Mouse (Mus musculus): Measurements from ENCODE around the gene Tgm2. TPM values are rescaled to one million over a fixed set of nuclear protein-coding genes. Genes with fewer than 3 reads are reported as not detected.

The Tgm2 gene
- polyA plus RNA-seq, 1 experiment: 5.6 TPM

DNA sequence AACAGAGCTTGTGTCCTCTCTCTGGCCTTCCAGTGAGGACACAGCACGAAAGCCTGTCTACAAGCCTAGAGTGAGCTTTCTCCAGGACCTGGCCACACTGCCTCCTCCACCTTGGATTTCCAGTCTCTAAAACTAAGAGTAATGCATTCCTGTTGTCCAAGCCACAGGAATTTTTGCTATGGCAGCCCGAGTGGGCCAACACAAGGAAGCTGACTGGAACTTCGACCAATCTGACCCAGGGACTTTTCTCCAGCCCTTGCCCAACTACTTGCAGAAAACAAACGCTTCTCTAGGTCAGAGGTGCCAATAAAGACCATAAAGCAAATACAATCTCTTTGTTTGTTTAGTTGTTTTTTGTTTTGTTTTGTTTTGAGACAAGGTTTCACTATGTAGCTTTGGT is 56.1 kb downstream of the Tgm2 start:
- Histone ChIP-seq H3K4me1 (peaks cover 15% of the 10 kb centered on the region), H3K4me3 (replicated peaks) (no peak overlapping the region), H3K9me3 (no peaks in the 10 kb centered on the region), H3K36me3 (replicated peaks; ENCODE audit: low read length) (no peaks in the 10 kb centered on the region), H3K27me3 (replicated peaks) (peaks cover 55% of the 10 kb centered on the region)
- no peak for TF ChIP-seq GATA1 (IDR thresholded peaks at IDR 0.05; ENCODE audit: borderline replicate concordance, low read length)
- TF ChIP-seq FLI1 (IDR thresholded peaks at IDR 0.05; ENCODE audit: low read length): no peak

DNA sequence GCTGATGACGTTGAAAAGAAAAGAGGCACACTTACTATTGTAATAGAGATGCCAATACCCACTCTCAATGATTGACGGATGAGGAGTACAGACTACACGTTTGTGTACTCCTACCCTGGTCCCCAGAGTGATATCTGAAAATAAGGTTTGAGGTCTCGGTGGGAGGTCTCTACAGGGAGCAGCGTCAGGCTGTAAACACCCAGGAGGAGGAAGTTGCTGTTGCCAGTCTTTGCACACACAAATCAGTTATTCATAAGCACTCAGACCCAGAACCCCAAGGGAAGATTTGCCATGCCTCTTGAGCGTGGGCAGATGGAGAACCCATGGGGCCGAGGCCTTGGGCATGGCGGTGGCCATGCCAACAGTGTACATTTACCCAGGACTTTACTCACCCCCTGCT is 61.8 kb downstream of the Tgm2 start:
- Histone ChIP-seq H3K36me3 (replicated peaks; ENCODE audit: low read length) (no peaks in the 10 kb centered on the region), H3K4me3 (replicated peaks) (no peak overlapping the region), H3K9me3 (no peaks in the 10 kb centered on the region), H3K27me3 (replicated peaks) (peaks cover 33% of the 10 kb centered on the region), H3K4me1 (no peaks in the 10 kb centered on the region)
- TF ChIP-seq FLI1 (IDR thresholded peaks at IDR 0.05; ENCODE audit: low read length) (no peak), GATA1 (IDR thresholded peaks at IDR 0.05; ENCODE audit: borderline replicate concordance, low read length) (no peak)

DNA sequence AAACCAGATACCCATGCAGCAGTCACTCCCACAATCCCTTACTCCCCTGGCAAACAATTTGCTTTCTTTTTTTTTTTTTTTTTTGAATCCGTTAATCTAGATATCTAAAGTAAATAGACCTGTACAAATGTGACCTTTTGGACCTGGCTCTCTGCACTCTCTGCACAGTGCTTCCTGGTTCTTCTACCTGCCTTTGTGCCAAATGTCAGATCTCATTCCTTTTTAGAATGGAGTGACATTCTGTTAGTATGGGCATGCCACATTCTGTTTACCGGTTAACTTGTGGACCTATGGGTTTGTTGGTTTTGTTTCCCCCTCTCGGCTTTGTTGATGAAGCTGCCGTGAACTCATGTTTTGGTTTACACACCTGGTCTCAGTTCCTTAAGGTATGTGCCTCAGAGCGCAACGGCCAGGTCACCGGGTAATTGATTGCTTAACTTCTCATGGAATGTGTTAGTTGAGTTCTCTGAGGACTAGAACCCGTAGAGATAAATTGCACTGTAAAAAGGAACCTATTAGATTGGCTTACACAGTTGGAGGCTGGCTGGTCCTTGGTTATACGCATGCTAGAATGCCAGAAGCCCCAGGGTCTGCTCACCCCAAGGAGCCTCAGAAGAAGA is 65.5 kb downstream of the Tgm2 start:
- TF ChIP-seq GATA1 (IDR thresholded peaks at IDR 0.05; ENCODE audit: borderline replicate concordance, low read length) (no peak), FLI1 (IDR thresholded peaks at IDR 0.05; ENCODE audit: low read length) (no peak)
- H3K9me3 ChIP-seq: no peaks in the 10 kb centered on the region
- peaks cover 10% of the 10 kb centered on the region for H3K27me3 ChIP-seq (replicated peaks)
- H3K4me1 ChIP-seq: peaks cover 4% of the 10 kb centered on the region; the same call in 1 of the 2 replicates
- peaks cover 26% of the 10 kb centered on the region for H3K36me3 ChIP-seq (replicated peaks; ENCODE audit: low read length)
- H3K4me3 ChIP-seq (replicated peaks): no peak overlapping the region

DNA sequence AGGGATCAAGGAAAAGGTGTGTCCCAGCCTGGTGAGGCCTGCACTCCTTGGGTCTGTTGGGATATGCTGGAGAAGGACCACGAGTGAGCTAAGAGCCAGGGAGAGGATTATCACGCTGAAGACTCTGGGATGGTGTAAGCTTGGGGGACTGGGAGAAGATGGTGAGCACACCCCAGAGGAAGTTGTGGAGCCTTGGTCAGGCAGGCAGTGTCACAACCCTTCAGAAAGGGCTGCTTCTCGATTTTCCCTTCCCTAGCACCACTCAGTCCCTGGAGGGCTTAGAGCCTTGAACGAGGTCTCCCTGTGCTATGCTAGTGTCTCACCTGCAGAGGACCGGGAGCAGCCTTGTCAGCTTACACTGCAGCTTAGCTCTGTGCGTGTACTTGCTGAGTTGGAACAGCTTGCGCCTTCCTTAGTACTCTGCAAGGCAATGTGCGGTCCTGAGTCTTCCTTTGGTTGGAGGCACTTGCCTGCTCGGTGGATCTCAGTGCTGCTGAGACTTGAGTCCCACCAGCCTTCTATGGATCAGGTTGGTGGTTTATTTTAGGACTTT is 66.3 kb downstream of the Tgm2 start:
- peaks cover 7% of the 10 kb centered on the region for H3K27me3 ChIP-seq (replicated peaks)
- no peaks in the 10 kb centered on the region for H3K9me3 ChIP-seq
- peaks cover 35% of the 10 kb centered on the region for H3K36me3 ChIP-seq (replicated peaks; ENCODE audit: low read length)
- no peak for TF ChIP-seq FLI1 (IDR thresholded peaks at IDR 0.05; ENCODE audit: low read length)
- TF ChIP-seq GATA1 (IDR thresholded peaks at IDR 0.05; ENCODE audit: borderline replicate concordance, low read length): no peak
- no peak overlapping the region for H3K4me3 ChIP-seq (replicated peaks)
- H3K4me1 ChIP-seq: peaks cover 4% of the 10 kb centered on the region; the same call in 1 of the 2 replicates

DNA sequence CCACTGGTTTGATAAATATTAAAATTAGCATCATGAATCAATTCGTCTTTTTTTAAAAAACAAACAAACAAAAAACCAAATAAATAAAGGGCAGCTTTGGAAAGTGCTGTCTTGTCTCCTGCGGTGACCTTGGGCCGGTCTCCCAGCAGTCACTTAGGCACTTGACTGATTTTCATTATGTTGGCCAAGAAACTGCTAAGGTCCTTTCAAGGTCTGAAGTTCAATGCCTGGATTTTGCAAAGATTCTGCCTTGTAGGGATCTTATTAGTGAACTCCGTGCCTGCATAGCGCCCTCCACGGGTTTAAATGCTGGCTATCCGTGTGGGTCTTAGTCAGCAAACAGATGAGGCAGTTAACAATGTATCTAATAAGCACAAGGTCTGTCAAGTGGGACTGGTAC is 67.3 kb downstream of the Tgm2 start:
- Histone ChIP-seq H3K4me1 (peaks cover 4% of the 10 kb centered on the region; the same call in 1 of the 2 replicates), H3K9me3 (no peaks in the 10 kb centered on the region), H3K27me3 (replicated peaks) (peaks cover 3% of the 10 kb centered on the region), H3K36me3 (replicated peaks; ENCODE audit: low read length) (peaks cover 44% of the 10 kb centered on the region), H3K4me3 (replicated peaks) (no peak overlapping the region)
- TF ChIP-seq FLI1 (IDR thresholded peaks at IDR 0.05; ENCODE audit: low read length): no peak
- TF ChIP-seq GATA1 (IDR thresholded peaks at IDR 0.05; ENCODE audit: borderline replicate concordance, low read length): no peak

DNA sequence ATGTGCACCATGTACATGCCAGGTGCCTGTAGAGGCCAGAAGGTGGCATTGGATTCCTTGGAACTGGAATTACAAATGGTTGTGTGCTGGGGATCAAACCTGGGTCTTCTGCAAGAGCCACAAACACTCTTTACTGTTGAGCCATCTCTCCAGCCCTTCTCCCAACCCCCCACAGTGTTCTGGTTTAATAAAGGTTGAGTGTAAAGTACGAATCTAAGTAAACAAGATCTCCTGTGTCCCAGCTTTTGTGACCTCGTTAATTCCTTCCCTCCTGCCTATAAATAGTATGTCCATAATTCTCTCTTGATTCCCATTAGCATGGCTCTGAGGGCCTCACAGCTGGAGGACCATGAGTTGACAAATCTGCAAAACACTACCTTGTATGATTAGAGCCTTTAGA is 68.3 kb downstream of the Tgm2 start:
- no peaks in the 10 kb centered on the region for H3K9me3 ChIP-seq
- H3K36me3 ChIP-seq (replicated peaks; ENCODE audit: low read length): peaks cover 54% of the 10 kb centered on the region
- H3K27me3 ChIP-seq (replicated peaks): peaks cover 3% of the 10 kb centered on the region
- H3K4me1 ChIP-seq: peaks cover 4% of the 10 kb centered on the region; the same call in 1 of the 2 replicates
- H3K4me3 ChIP-seq (replicated peaks): no peak overlapping the region
- TF ChIP-seq GATA1 (IDR thresholded peaks at IDR 0.05; ENCODE audit: borderline replicate concordance, low read length) (no peak), FLI1 (IDR thresholded peaks at IDR 0.05; ENCODE audit: low read length) (no peak)

DNA sequence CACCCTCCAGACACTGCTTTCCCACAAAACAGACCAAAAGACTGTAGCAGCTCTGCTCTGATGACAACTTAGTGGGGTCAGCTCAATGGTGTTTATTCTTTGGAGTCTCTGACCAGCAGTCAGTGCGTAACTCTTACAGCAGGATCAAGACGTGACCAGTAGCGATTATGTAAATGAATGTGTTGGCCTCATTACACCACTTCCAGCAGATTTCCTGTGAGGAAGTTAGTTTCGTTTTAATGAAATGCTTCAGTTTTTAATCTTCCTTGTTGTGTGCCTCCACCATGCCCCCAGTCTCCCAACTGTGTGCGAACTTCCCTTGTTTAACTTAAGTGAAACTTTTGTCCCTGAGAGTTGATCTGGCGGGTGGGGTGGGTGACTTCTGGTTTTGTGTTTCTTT is 69.5 kb downstream of the Tgm2 start:
- TF ChIP-seq FLI1 (IDR thresholded peaks at IDR 0.05; ENCODE audit: low read length) (no peak), GATA1 (IDR thresholded peaks at IDR 0.05; ENCODE audit: borderline replicate concordance, low read length) (no peak)
- no peak overlapping the region for H3K4me3 ChIP-seq (replicated peaks)
- H3K36me3 ChIP-seq (replicated peaks; ENCODE audit: low read length): peaks cover 67% of the 10 kb centered on the region
- no peaks in the 10 kb centered on the region for H3K9me3 ChIP-seq
- peaks cover 6% of the 10 kb centered on the region for H3K4me1 ChIP-seq
- H3K27me3 ChIP-seq (replicated peaks): no peaks in the 10 kb centered on the region

DNA sequence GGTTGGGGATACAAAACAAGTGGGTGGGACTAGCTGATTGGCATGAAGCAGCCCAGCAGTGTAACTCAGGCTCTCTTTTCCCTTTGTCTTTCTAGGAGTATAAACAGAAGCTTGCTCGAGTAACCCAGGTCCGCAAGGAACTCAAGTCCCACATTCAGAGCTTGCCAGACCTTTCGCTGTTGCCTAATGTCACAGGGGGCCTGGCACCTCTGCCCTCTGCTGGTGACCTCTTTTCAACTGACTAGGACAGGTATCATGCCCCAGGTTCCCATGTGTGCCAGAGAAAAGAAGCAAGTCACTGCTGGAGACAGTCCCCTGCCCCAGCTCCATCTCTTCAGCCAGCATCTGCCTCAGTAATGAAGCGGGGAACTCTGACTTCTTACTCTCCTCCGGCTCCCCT is 71.4 kb downstream of the Tgm2 start:
- Histone ChIP-seq H3K9me3 (no peaks in the 10 kb centered on the region), H3K27me3 (replicated peaks) (no peaks in the 10 kb centered on the region), H3K4me1 (peaks cover 12% of the 10 kb centered on the region), H3K4me3 (replicated peaks) (no peak overlapping the region), H3K36me3 (replicated peaks; ENCODE audit: low read length) (peaks cover 85% of the 10 kb centered on the region)
- TF ChIP-seq FLI1 (IDR thresholded peaks at IDR 0.05; ENCODE audit: low read length) (no peak), GATA1 (IDR thresholded peaks at IDR 0.05; ENCODE audit: borderline replicate concordance, low read length) (no peak)

DNA sequence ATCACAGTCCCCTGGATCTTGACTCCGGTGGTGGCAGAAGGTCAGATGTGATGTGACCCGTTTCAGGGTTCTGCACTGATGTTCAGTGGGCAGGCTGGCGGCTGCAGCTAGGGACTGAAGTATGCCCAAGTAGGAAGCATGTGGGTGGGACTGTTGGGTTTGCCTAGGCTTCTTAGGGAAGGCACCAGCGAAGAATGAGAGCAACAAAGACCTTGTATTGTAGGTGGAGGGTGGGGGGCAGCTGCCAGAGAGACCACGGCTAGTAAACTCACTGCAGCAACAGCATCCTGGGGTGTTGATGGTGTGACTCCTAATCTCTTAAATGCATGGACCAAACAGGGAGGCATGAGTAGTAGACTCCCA is 74.6 kb downstream of the Tgm2 start:
- H3K27me3 ChIP-seq (replicated peaks): no peaks in the 10 kb centered on the region
- TF ChIP-seq FLI1 (IDR thresholded peaks at IDR 0.05; ENCODE audit: low read length) (no peak), GATA1 (IDR thresholded peaks at IDR 0.05; ENCODE audit: borderline replicate concordance, low read length) (no peak)
- no peaks in the 10 kb centered on the region for H3K9me3 ChIP-seq
- H3K4me3 ChIP-seq (replicated peaks): no peak overlapping the region
- peaks cover 91% of the 10 kb centered on the region for H3K36me3 ChIP-seq (replicated peaks; ENCODE audit: low read length)
- H3K4me1 ChIP-seq: peaks cover 18% of the 10 kb centered on the region

DNA sequence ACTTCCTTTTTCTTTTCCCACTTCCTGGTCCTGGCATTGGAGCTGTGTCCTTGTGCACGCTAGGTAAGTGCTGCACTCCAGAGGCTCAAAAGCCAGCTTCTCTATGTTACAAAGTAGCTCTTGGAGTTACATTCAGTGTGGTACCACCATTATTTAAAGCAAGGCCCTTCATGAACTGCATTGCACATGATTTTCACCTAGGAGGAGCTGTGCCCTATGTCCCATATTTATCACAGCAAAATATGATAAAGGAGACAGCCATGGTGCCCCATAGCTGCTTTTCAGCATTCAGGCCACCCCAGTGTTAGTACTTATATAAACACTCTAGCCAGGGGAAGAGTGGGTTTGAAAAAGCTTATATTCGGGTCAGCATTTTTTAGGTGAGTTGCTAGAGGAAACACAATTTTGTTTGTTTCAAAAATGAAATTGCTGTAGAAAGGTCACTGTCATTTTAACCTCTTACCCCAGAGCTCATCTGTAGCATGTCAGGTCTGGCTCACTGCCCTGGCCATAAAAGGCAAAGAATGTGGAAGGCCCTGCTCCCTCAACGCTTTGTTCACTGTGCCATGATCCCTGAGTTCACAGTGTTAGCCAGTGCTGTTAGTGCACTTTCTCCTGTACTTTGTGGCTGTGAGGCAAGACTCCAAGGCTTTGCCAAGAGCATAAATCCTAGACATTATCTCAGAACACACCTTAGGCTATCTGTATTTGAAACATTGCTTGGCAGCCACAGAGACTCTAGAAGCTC is 75.2 kb downstream of the Tgm2 start:
- Histone ChIP-seq H3K4me3 (replicated peaks) (no peak overlapping the region), H3K4me1 (peaks cover 15% of the 10 kb centered on the region), H3K36me3 (replicated peaks; ENCODE audit: low read length) (peaks cover 91% of the 10 kb centered on the region), H3K27me3 (replicated peaks) (no peaks in the 10 kb centered on the region), H3K9me3 (no peaks in the 10 kb centered on the region)
- TF ChIP-seq FLI1 (IDR thresholded peaks at IDR 0.05; ENCODE audit: low read length) (no peak), GATA1 (IDR thresholded peaks at IDR 0.05; ENCODE audit: borderline replicate concordance, low read length) (no peak)

Data from megakaryocyte, embryonic 14.5 days (primary cell).